Mouse (Mus musculus): ENCODE data around the gene Dicer1. TPM values are rescaled to one million over a fixed set of nuclear protein-coding genes. Genes with fewer than 3 reads are reported as not detected.

Gene Dicer1
- total RNA-seq (2021): 10 to 100 TPM; 44.0 to 44.3 TPM

DNA sequence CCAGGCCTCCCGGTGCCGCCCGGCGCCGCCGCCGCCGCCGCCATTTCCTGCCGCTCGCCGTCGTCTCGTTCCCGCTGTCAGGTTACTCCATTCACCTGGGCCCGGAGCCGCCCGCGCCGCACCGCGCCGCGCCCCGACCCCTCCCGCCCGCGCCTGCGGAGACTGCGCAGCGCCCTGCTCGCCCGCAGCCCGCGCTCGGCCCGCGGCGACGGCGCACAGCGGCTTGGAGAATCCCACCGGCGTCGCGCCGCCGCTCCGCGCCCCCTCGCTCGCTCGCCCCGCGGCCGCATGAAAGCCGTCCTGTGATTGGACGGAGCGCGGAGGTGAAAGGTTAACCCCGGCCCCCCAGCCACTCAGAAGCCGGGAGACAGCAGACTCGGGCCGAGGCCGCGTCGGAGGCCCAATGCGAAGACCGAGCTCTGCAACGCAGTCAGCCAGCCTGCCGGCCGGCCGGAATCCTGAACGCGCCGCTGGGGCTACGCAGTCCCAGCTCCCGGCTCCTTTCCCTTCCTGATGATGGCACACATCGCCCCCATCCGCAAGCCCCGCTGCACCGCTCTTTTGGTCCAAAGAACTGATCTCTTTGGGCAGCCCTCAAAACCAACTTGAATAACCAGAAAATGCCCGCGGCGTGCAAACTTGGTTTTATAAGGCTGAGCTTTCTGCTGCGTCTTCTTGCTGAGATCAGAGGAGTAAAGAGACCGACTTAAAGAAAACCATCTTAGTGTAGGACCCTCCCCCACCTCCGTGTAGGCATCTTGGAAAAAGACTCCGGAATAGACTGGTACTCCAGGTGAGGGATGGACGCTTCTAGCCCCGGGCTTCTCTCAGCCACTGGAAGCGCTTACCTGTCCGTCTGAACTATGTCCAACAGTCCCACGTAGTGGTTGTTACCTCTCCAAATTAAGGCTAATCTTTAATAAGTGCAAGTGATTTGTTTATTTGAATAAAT is at the start of gene Dicer1:
Gene Dicer1, minus strand, starts transcription at position 139 of the 952 bp plus-strand sequence.
- intact Hi-C loops (cut with DNase I): no loop called here

DNA sequence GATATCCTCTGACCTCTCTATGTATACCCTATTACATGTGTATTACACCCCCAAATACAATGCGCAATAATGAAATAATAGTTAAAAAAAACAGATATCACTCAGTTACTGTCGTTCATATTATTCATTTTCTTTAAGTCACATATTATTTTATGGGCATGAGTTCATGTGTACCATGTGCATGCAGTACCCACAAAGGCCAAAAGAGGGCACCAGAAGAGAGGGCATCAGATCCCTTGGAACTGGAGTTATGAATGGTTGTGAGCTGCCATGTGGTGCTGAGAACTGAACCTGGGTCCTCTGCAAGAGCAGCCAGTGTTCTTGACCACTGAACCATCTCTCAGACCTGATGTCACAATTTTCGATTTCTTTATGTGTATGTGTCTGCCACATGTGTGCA is 47.6 kb upstream of the Dicer1 start:
- intact Hi-C loops (cut with DNase I): no loop called here
- no peak for DNase-seq

More for the DNA sequence above, at the start of gene Dicer1:
- peak; percentile 99 for DNase-seq

DNA sequence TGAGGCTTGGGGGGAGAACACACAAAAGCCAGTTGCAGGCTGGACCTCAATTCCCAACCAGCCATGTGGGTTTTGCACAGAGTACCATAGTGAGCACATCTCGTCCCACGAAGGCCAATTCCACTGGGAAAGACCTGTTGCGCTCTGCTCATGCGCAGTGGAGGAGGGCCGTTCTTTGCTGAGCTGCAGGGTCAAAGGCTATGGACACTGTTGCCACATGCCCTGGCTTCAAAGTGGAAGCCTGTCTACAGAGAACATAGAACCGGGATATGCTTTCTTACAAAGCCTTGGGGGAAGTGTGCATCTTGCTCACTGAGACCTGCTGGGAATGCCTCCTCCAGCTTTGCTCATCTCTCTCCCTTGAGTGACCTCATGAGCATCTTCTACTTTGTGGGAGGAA is 46.2 kb upstream of the Dicer1 start:
- DNase-seq: no peak
- intact Hi-C loops (cut with DNase I): no loop called here

DNA sequence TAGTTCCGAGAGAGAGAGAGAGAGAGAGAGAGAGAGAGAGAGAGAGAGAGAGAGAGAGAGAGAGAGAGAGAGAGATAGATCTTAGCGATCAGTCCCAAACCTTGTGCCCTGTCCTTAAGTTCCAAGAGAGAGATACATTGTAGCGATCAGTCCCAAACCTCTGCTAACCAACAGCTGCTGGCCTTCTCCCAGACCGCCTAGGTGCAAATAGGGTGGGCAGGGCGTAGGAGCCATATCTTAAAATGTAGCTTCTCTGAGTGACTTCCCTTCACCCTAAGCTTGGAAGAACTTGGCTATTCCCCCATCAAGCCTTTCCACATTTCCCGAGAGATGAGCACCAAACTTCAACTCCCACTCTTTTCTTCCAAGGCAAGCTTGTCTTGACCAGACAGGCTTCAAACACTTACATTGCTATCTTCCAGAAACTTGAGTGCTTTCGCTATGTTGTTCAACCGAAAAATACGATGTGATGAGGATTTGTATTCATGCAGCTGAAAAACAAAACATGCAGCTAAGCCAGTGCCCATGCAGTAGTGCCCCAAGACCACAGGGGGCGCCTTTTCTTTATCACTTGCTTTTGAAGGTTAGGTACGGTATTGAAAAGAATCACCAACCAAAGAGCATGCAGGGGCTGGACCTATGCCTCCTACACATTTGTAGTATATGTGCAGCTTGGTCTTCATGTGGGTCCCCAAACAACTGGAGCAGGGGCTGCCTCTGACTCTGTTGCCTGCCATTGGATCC is 45.1 kb upstream of the Dicer1 start:
- no peak for DNase-seq
- intact Hi-C loops (cut with DNase I): no loop called here

DNA sequence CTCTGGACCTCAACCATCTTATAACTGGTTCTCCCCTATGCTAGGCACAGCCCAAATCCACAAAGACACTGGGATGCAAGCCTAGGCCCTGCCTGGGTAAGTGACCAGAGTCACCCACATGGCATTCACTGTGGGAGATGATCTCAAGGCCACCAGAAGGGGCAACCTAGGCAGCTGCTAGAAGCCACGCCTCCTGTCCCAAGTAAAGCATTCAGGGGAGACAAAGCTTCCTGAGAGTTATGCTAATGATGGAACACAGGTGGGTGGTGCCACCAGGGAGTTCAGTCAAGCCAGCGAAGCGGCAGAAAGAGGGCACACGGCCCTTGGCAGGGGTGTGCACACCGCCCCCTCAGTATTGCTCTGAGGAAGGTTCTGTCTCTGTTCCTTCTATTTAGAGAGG is 43.2 kb upstream of the Dicer1 start:
- no peak for DNase-seq
- intact Hi-C loops (cut with DNase I): no loop called here

DNA sequence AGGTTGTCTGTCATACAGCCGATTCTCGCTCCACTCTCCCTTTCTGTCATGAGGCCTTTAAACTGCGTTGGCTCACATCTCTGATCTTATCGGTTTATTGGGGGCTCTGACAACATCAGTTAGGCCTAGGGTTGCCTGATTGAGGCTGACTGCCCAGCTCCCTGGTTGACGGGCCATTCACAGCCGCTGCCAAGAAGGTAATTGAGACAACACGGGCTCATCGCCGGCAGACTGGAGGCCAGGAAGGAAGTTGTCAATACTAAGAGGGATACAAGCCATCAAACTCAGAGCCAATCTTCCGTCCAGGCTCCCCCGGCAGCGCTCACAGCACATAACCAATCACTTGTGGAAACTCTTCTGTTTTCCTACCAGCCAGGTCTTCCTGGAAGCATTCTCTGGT is 41.7 kb upstream of the Dicer1 start:
- intact Hi-C loops (cut with DNase I): no loop called here
- no peak for DNase-seq

DNA sequence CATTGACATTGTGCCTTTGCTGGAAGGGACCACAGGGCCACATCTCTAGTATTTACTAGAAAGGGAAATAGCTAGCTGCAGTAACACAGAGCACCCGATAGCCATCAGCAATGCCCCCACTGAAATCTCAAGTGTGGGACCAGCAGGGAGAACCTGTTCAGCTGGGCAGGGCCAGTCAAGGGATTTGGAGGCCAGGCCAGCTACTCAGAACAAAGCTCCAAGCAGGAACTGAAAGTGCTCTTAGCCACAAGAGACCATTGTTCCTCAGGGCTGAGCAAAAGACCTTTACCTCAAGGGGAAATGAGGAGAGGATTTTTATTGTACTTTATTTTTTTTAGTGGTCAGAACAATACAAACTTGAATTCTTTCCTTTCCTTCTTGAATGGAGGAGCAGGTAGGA is 25.9 kb upstream of the Dicer1 start:
- no peak for DNase-seq
- intact Hi-C loops (cut with DNase I): no loop called here

DNA sequence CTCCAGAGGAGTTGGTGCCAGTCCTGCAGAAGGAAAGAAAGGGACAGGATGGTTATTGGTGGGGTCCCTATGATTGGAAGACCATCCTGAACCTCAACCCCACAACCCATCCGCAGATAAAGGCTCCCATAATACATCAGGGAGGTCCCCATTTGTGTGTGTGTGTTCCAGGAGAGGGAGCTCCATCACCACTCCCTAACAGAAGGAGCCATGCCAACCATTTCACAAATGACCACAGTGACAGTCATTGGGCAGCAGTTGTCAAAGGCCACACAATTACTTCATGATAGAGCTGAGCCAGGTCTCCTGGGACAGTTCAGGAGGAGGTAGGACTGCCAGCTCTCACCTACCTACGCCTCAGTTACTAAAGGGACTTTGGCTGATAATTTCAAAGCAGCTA is 20.2 kb upstream of the Dicer1 start:
- DNase-seq: peak; percentile 41 to 45
- intact Hi-C loops (cut with DNase I): loop anchor here (1.0 to 5.0 kb wide), 3 partner anchors 40 to 167 kb away; no protein-coding TSS in a partner anchor

DNA sequence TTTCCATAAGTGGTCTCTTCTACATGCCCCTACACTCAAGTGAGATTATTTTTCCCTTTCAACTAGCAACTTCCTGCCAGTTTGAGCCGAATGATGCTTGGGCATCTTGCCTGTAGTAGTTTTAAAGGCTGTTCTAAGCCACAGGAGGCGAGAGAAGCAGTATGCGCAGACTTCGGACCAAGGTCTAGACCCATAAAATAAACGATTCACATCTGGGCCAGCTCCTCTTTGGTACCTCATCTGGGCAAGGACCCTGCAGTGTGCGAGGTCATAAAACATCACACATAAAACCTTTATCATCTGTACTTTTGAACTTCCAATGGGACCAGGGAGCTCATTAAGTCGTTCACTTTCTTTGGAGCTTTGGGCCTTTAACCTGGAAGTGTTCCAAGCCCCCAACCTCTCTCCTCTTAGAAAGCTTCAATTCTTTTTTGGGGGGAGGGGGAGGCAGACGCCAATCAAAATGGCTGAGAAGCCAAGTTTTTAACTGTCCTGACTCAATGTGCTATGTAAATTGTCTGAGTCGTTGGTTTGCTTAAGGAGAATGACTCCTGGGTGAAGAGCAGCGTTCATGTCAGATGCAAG is 17.5 kb upstream of the Dicer1 start:
- intact Hi-C loops (cut with DNase I): no loop called here

DNA sequence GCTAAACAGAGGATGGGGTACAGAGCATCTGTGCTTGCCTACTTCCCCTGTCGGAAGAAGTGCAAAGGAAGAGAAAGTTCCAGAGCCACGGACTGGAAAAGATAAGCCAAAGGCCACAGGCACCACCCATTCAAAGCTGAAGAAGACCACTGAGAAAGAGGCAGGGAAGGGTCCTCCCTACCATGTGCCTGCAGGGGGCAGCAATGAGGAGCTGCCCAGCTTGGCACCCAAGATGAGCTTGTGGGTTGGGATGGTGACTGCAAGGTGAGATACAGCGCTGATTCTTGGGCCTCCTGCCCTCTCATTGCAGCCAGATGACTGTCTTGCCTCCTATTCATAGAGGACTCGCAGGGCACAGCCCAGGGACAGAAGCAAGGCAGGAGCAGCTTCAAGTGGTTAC is 15.4 kb upstream of the Dicer1 start:
- DNase-seq: no peak
- intact Hi-C loops (cut with DNase I): no loop called here

More for the DNA sequence above, 17.5 kb upstream of the Dicer1 start:
- DNase-seq: no peak

DNA sequence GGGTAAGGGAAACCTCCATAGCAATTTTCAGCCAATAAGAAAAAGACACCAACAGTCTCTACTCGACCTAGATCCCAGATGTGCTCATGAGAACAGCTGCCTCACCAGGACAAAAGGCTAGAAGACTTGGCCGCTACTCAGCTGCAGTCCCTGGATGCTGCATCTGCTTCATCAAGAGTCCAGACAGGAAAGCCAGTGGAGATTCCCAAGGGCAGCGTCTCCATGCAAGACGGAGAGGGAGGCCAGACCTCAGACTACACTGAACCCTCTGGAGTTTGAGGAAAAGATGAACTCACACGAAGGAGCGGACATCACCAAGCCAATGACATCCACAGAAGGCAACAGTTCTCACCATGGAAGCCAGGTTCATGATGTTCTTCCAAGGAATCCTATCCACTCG is 14.0 kb upstream of the Dicer1 start:
- intact Hi-C loops (cut with DNase I): no loop called here
- peak; percentile 52 to 63 for DNase-seq

DNA sequence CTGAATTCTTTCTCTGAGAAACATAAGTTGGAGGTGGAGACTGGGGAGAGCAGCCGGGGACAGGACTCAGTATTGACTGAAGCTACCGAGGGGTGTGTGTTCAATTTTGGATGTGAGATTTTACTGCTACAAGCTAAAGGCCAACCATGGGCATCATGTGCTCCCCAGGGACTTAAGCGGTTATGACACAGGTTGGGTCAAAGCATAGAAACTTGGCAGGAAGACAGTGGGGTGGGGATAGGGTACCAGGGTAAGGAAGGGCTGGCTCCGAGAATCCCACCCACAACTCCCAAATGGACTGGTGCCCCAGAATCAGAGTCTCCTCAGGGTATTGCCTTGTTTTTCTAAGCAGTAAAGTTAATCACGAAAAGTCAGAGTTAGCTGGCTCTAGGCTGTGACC is 13.4 kb upstream of the Dicer1 start:
- peak; percentile 16 to 34 for DNase-seq
- intact Hi-C loops (cut with DNase I): no loop called here

DNA sequence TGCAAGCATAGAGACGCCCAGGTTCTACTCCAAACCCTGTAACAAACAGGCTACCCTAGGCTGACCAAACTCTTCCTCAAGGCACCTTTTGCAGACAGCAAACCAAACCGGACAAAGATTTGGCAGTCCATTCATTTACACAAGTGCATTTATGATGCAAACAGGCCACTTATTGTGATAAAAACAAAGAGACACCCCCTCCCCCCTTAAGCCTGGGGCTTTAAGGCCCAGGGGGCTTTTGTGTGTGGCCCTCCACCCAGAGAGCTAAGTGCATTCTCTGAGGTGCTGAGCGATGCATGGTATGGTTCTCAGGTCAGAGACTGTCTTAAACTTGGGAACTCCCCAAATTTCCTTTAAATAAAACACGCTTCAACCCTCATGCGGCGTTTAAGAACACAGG is 12.2 kb upstream of the Dicer1 start:
- no peak for DNase-seq

DNA sequence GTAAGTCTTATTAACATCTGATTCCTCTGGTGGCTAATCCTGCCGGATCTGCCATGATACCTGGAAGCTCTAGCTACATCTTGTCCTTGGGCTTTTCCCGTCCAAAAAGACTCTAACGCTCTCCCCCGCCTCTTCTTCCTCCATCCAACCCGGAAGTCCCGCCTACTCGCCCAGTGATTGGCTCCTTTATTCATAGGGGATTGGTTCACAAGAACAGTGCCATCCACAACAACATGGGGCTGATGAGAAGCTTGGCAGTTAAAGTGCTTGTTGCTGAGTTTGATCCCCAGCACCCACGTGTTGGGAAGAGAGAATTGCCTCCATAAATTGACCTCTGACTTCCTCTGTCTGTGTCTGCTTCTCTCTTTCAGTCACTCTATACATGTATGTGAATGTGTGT is 9.7 kb upstream of the Dicer1 start:
- intact Hi-C loops (cut with DNase I): no loop called here
- no peak for DNase-seq

More for the DNA sequence above, 12.2 kb upstream of the Dicer1 start:
- intact Hi-C loops (cut with DNase I): no loop called here

DNA sequence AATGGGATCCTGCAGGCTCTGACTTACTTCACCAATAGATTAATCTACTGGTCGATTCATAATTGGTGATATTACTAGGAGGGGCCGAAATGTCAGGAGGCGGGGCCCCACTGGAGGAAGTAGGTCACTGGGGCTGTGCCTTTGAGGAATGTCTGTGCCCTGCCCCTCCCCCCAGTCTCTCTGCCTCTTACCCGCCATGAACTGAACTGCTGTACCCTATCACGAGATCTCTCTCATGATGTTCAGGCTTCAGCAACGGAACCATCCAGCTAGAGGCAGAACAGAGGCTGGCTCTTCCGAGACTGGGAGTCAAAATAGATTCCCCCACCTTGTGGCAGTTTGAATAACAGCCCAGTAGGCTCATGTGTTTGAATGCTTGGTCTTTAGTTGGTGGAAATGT is 6.3 kb upstream of the Dicer1 start:
- intact Hi-C loops (cut with DNase I): loop anchor here (5.0 kb wide), 1 partner anchor 269 kb away; no protein-coding TSS in a partner anchor
- no peak for DNase-seq

DNA sequence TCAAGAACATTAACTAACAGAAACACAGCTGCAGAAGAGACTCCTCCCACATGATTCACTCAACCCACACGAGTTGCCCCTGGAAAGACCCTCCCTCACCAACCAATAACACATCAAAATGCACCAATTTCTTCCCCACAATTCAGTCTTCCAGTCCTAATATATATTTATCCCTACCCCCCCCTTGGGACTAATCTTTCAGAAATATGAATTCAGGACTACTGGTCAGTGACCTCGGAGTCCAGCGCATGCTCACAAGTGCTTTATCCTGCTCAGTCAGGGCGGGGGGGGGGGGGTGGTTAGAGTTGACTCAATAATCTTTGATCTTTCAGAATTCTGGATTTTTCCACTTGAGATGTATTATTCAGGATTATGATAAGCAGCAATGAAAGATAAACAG is 1.9 kb upstream of the Dicer1 start:
- intact Hi-C loops (cut with DNase I): no loop called here
- DNase-seq: no peak

DNA sequence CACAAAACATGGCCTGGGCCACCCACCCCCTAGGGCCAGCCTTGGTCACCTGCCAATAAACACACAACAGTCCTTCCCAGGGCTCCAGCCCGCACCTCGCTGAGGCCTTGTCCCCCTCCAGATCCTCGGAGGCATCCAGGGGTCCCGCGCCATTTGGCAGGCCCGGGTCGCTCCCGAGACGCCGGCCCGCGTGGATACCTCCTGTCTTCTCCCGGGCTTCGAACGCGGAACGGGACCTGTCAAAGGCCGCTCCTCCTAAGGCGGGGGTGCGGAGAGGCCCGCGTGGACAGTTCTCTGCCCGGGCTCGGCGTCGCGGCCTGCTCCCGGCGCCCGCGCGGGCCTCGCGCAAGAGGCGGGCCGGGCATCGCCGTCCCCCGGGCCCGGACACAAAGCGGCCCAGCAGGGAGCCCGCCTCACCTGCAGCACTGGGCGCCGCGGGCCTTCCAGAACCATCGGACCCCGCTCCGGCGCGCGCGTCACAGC is 380 bp downstream of the Dicer1 start:
- DNase-seq: no peak
- intact Hi-C loops (cut with DNase I): no loop called here

DNA sequence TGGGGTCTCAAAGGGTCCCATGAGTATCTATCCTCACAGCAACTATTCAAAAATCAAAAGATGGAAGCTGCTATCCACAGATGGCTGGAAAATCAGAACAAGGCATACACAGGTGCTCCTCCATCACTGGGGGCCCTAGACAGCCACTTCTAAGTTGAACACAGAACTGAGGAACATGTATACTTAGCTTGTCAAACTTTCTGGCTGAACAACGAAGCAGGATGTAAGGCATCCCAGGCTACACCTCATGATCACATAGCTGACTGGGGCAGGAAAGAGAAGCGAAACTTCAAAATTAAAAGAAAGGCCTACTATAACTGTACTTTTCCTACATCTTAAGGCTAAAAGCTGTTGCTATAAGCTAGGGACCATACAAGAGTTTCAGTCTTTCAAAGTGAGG is 2.8 kb downstream of the Dicer1 start:
- intact Hi-C loops (cut with DNase I): no loop called here

DNA sequence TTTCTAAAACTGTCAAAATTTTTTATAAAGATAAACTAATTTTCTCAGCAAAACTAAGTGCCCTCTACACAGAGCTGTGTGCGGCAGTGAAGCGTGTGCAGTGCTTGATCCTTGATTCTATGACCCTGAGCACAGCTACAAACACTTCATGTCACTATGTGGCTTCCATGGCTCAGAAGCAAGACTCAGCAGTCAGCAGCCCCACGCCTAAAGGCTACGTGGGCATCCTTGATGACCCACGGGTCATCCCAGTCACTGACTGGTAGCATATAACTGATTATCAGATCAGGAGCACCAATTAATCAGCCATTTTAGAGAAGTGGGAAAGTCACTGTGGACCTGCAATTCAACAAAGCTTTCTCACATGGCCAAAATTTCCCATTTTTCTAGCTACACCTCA is 4.5 kb downstream of the Dicer1 start:
- no peak for DNase-seq
- intact Hi-C loops (cut with DNase I): no loop called here

More for the DNA sequence above, 2.8 kb downstream of the Dicer1 start:
- DNase-seq: no peak

DNA sequence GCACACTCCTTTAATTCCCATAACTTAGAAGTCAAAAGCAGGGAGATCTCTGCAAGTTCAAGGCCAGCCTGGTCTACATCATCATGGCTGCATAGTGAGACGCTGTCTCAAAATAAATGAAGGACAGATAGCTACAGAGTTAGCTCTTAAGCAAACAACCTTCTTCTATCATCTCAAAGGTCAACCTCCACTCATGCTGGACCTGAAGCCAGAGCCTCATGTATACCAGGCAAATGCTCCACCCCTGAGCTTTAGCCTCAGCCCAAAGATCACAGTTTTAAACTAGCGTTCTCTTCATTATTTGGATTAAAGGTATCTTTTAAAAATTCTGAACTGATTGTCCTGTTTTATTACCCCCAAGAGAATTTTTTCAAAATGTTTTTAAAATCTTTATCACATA is 5.2 kb downstream of the Dicer1 start:
- intact Hi-C loops (cut with DNase I): no loop called here
- DNase-seq: no peak

DNA sequence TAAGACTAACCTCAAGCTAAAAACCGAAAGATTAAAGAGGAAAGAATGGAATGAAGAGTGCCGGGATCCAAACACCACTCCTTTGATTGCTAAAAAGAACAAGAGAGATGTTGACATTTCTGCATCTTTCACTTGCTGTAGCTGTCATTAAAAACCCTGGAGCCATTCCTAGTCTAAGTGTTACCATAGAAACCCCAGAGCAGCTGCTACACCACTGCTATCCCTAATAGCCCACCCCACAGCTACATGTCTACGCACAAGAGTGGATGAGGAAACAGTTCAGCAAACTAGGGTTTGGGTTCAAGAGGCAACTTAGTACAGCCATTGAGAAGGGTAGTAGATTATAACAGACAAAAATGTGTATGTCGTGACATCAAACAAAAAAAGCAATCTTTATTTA is 8.1 kb downstream of the Dicer1 start:
- no peak for DNase-seq
- intact Hi-C loops (cut with DNase I): loop anchor here (5.0 kb wide), 1 partner anchor 284 kb away; no protein-coding TSS in a partner anchor

Data from heart, postnatal 10 days (tissue).